Mouse (Mus musculus) adrenal gland, postnatal 10 days (tissue): Measurements from ENCODE around the gene Ybey. TPM values are rescaled to one million over a fixed set of nuclear protein-coding genes. Genes with fewer than 3 reads are reported as not detected.
A peak's percentile ranks its signal among the peaks of the same experiment; 100 is the strongest.

Experiments used
- DNase-seq: peaks from one replicate; pipeline ENCODE4 v3.0.0; 2021; ENCODE audit warnings: mixed read lengths
- long read RNA-seq, 2 experiments: library from polyadenylated mRNA; stranded (forward); transcript quantifications; one replicate each; pipeline ENCODE4 v2.0.0; 2021
- total RNA-seq, 2 experiments: library from RNA; stranded (reverse); gene quantifications; 2 replicates each; pipeline ENCODE4 v1.2.3; 2021

The Ybey gene
- 1 to 10 TPM; 3.0 to 3.7 TPM for total RNA-seq
- long read RNA-seq, experiment 1, full-length matches to known transcripts, result 10 of 15 reads
- long read RNA-seq, experiment 1, partial matches to known transcripts, result 3 of 15 reads
- long read RNA-seq, experiment 1, other reads (novel, unspliced or antisense), result 2 of 15 reads
- long read RNA-seq, experiment 2, full-length matches to known transcripts, result 5 of 7 reads
- long read RNA-seq, experiment 2, partial matches to known transcripts, result 2 of 7 reads
- long read RNA-seq, experiment 2, other reads (novel, unspliced or antisense), result 0 of 7 reads

DNA sequence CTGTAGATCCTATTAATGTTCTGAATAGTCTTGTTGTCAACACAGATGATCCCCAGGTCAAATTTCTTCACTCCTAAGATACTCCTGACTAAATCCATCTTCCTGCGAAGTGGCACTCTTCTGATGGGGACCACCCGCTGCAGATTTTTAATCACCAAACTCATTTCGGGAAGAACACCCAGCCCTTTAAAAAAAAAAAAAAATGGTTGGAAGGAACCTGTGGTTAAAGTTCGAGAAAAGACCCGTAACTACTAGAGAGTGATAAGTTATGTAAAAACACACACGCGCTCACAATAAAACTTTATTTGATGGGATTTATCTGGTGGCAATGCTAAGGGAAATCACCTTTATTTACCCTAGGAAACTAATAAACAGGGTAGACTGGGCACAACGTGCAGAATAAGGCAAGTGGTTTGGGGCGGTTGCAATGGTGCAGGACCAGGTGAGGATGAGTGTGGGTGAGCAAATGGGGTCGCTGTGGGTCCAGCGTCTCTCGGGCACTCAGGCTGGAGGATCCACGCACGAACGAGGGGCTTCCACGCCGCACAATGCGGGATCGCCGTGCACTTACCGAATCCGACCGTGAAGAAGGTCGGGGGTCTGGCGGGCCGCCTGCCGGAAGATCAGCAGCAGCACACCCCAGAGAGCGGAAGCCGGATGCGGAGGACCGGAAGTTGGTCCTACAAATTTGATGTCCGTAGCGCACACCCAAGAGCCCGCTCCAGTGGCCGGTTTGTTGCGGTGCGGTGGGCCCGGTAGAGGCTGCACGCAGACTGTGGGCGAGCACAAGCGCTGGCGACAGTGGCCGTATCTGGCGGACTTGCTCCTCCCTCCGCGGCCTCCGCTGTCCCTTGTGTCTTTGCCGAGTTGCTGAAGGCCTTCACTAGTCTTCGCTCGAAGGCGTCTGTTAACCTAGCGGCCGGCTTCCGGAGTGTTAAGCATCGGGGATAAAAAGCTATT is at the start of gene Ybey, which contains the start of gene Mcm3ap:
Ybey (minus strand) TSS at position 912 of the 960 bp plus-strand sequence.
Mcm3ap (plus strand) TSS at position 725 of the 960 bp plus-strand sequence.
- peak; percentile 93 for DNase-seq

DNA sequence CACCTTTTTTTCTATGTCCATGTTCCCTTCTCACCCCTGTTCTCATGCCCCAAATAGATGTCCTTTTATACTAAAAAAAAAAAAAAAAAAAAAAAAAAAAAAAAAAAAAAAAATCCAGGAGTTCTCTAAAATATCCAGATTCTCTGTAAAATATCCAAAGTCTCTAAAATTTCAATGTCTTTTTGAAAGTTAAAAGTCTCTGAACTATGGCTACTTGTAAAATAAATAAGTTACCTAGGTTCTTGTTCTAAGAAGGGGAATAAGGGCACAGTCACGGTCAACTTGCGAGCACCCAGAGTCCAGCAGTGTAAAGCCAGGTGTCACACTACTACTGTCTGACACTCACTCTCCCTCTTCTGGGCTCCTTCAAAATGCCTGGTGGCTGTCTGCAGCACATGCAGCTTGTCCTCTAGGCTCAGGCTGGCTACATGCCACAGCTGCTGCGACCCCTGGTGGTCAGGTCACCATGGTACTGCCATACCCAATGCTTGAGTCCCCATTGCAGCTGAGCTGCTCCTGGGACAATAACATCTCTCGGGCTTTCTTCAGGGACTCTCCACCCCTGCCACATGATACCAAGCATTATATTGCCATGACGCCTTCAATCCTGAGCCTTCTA is 44.2 kb upstream of the Ybey start:
- peak; percentile 84 for DNase-seq

DNA sequence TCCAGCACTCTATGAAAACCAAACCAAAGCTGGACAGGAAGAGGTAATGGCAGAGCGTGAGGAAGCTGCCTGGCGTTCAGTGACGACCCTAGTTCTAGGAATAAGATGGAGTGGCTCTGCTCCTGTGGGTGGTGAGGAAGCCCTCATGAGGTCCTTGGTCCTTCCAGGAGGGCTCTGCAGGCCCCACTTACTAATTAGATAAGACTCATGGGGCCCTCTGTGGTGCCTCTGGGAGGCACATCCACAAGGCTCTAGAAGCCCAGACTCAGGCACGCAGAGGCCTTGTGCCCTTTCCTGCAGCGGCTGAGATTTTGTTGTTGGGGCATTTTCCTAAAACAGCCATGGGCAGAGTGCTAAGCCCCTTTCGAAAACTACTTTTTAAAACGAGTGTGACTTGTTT is 37.0 kb upstream of the Ybey start:
- no peak for DNase-seq

DNA sequence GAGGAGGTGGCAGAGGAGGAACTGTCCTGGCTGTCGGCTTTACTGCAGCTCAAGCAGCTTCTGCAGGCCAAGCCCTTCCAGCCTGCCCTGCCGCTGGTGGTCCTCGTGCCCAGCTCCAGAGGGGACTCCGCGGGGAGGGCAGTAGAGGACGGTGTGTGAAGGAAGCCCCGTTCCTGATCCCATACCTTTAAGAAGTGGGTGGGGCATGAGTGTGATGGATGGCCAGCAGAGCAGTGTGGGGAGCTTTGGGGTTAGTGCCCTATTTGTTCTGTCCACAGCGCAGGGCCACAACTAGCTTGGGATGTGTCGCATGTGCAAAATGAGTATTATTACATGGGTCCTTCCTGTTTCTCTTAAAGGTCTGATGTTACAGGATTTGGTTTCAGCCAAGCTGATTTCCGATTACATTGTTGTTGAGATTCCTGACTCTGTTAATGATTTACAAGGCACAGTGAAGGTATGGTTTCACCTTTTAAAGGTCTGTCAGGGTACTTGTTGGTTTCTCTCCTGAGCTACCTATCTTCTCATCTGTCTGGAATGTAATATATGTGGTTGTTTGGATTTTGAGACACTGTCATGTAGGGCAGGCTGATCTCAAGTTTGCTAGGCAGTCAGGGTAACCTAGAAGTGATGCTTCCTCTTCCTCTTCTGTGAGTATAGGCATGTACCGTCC is 35.5 kb upstream of the Ybey start:
- DNase-seq, result no peak

DNA sequence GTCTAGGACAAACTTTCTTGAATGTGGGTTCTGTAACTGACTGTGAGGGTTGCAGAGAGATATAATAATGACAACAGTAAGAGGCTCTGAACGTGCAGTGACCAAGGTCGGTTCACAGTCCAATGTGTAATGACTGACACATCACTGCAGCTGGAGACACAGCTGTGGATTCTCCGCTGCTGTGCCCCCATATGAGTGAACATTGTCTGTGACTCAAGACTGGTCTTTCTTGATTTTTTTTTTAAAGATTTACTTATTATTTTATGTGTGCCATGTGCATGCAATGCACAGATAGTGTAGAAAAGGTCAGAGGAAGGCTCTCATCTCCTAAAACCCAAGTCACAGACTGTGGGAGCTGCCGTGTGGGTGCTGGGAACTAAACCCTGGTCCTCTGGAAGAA is 28.6 kb upstream of the Ybey start:
- DNase-seq, result no peak

DNA sequence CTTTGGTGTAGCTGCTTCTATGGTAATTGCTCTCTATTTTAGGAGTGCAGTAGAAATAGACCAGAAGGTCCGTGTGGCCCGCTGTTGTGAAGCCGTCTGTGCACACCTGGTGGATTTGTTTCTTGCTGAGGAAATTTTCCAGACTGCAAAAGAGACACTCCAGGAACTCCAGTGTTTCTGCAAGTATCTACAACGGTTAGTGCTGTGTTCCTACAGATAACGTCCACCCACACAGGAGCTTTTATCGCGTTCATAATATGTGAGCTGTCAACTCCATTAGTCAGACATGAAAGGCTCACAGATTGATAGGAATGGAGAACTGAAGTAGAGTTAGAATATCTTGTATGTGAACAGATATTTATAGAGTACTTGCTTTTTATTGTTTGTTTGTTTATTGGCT is 27.5 kb upstream of the Ybey start:
- no peak for DNase-seq

DNA sequence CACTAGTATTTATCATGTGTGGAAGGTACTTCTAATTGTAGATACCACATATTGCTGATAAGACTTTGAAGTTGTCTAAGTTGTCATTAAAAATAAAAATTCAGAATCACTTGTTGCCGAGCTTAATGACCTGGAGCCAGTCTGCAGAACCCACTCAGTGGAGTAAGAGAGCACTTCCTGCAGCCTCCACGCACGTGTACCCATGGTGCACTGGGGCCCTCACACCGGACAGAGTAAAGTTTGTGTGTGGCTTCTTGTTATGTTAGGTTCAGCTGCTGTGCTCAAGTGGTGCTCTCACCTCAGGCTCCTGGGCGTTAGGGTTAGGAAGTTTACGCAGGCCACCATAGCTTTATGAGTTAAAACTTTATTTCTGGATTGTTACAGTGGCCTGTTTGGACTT is 26.6 kb upstream of the Ybey start:
- DNase-seq, result no peak

DNA sequence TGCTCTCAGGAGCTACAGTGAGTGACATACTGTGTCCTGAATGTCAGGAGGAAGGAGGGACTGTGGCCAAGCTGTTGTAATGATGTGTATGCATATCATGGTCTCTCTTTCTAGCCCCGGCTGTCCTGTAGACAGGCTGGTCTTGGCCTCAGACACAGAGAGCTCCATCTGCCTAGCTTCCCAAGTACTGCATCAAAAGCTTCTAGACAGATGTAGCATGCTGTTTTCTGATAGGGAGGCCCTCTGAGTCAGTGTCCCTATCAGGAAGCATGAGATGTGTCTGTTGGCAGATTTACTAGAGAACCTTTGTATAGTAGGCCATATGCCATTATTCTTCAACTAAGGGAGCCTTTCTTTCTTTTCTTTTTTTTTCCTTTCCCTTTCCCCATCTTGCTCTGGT is 24.6 kb upstream of the Ybey start:
- no peak for DNase-seq

DNA sequence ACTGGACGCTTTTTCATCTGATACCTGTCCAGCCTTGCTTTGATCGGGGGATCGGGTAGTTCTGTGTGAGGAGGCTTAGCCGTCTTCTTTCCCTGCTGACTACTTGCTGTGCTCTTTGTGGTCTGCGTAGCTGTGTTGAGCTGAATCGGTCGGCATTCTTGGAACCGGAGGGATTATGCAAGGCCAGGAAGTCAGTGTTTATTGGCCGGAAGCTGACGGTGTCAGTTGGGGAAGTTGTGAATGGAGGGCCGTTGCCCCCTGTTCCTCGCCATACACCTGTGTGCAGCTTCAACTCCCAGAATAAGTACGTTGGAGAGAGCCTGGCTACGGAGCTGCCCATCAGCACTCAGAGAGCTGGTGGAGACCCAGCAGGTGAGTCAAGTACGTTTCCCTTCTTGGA is 20.3 kb upstream of the Ybey start:
- no peak for DNase-seq

DNA sequence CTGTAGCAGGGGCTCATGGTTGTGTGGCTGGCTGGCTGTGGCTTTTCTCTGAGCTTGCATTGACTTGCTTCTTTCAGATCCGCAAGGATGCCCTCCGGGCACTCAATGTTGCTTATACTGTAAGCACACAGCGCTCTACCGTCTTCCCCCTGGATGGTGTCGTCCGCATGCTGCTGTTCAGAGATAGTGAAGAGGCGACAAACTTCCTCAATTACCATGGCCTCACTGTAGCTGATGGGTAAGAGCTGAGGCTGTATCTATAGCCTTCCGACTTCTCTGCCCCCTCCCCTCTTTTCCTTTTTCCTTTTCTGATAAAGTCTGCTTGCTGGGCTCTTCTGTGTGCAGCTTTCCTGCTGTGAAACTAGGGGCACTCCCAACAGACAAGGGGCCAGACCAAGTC is 19.4 kb upstream of the Ybey start:
- DNase-seq, result no peak

DNA sequence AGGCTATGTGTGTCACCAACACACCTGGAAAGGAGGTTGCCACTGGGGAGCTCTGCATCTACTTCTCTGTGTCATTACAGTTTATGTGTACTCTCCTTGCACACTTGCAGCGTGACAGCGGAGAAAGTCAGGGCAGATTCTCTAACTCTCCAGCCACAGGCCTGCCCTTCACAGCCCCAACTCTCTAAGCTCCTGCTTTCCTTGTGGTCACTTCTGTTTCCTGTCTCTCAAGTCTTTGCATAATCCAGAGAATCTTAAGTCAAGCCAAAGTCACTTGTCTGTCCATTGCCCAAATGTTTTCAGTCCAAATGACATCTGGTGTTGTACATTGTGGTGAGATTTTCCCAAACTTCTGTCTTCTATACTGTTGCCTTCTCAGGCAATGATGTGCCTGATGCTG is 17.4 kb upstream of the Ybey start:
- DNase-seq, result no peak

DNA sequence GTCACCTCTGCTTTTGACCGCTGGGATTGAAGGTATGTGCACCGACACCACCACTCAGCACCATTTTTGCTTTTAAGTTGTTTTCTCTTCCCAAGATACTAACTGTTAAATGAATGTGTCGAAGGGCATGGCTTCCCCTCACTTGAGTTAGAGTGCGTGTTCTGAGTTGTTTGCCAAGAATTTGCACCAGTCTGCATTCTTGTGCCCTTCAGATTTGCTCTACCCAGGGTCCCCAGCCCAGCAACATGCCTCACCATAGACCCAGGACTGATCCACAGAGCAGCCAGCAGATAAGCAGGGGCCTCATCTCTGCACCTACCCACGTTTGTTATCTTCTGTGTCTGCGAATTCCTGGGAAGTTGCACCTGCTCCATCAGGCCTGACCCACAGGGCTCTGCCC is 12.6 kb upstream of the Ybey start:
- DNase-seq, result no peak

DNA sequence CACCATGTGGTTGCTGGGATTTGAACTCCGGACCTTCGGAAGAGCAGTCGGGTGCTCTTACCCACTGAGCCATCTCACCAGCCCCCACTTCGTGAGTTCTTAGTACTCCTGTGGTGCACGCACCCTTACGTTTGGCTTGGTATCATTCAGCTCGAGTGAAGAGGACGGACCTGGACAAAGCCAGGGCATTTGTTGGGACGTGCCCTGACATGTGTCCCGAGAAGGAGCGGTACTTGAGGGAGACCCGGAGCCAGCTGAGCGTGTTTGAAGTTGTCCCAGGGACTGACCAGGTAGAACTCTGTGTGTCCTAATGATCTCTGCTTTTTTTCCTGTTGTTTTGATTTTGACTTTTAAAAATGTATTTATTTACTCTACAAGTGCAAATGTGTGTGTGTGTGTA is 11.9 kb upstream of the Ybey start:
- DNase-seq, result no peak

DNA sequence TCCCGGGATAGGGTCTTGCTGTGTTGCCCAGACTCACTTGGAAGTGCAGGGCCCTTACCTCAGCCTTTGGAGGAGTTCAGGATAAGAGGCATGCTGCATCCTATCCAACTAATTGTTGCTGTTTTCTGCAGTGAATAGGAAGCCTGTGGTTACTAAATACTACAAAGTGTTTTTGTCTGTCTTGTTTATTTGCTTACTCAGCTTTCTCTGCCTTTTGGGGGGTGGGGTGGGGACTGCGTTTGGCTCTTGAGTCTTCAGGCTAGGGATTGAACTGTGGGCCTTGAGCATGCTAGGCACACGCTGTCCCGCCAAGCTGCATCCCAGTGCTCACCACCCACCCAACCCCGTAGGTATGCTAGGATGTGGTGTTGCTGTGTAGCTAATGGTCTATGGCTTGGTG is 4.8 kb upstream of the Ybey start:
- no peak for DNase-seq

DNA sequence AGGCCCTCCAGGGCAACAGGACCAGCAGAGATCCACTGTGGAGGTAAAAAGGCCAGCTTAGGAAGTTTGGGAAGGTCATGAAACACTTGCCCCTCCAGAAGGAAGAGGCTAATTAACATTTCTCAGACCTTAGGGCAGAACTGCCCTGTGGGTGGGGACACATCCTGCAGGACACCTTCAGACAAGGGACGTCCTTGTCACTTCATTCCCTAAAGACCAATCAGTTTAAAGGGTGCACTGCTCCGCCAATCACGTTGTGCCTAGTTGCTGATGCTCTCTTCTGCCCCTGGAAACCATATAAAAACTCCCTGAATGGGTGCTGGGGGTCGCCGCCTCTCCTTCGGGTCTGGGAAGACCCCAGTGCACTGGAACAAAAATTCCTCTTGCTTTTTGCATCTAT is 6.2 kb downstream of the Ybey start:
- DNase-seq, result no peak

DNA sequence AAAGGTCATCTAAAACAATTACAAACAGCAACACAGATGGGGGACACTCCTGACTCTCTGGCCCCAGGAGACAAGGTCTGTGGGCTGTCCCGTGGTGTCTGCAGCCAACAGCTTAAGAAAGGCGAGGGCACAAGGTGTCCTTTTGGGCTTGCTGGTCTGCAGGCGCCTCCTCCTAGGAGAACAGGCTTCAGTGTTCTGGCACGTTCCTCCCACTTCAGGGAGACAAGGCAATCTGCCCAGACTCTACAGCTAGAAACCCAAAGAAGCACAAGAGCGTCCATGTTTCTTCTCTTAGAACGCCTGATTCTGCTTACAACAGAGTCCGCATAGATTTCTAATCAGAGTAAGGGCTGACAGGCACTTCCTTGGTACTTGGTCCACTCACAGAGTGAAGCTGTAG is 6.6 kb downstream of the Ybey start:
- DNase-seq, result no peak

DNA sequence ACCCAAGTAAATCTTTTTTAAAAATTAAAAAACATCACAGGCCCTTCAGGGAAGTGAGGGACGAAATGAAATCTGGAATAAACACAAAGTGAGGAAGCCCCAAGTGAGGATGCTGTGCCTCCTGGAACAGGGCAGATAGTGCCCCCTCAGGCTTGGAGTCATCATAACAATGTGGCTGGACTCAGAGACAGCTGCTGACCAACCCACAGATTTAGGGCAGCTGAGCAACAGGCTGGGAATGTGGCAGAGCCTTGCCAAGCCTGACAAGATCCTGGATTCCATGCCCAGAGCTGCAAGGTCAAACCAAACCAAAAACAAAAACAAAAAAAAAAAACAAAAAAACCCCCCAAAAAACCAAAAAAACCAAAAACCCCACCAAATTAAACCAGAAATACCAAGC is 7.7 kb downstream of the Ybey start:
- DNase-seq, result peak; percentile 10

DNA sequence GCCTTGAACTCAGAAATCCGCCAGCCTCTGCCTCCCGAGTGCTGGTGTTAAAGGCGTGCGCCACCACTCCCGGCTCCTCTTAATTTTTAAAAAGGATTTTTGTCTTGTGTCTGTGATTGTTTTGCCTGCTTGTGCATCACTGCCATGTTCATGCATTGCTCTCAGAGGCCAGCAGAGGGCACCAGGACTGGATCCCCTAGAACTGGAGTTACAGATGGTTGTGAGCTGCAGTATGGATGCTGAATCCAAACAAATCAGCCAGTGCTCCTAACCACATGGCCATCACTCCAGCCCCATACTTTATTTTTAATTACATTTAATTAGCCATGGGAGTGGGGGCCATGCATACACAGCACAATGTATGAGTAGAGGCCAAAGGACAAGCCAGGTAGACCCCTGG is 13.6 kb downstream of the Ybey start:
- peak; percentile 66 for DNase-seq

DNA sequence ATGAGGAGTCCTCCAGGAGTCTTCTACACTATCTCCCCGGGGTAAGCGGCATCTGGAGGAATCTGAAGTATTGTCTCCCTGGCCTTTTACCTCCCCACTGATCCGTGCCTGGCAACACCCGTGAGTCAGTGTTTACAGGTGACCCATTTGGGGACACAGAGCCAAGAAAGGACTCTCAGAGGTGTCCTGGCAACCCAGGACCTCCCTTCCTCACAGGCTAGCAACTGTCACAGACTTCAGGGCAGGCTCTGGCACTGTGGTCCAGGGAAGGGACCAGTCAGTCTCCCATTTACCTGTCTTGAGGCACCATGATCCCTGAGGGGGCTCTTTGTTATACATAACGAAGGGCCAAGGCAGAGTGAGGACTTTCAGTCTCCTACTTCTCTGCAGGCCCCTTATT is 20.1 kb downstream of the Ybey start, which contains the start of gene 2610028H24Rik:
2610028H24Rik (plus strand) TSS at position 231 of the 400 bp plus-strand sequence.
- no peak for DNase-seq

DNA sequence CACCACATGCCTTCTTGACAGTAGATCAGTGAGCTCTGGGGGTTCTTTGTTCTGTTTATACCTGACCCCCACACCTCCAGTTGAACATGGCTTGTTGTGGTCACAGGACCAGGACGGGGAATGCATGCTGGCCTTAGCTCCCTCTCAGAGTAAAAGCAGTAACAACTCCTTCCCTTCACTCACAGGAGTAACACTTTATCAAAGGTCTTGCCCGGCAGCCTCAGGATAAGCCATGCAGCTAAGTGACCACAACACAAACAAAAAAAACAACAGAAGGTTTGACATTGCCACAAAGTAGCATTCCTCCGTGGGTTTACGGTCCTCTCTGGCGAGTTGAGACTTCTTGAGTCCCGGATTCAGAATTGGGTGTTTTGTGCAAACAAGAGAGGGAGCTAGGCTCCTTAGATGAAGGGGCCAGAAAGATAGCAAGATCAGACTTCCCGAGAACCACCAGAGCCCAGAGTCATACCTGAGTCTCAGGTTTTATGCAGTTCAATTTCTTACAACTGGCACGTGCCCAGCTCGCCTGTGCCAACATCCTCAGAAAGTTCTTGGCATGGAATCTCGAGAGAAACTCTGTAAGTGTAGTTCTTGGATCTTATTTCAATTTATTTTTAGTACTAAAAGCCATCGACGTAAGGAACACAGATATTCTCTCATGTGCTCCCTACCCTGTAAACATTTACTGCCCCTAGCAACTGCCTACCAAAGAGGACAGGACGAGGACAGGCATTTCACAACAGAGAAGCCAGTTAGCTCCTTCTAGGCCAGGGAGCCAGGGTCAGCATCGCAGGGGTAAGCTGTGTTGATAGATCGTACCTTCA is 21.3 kb downstream of the Ybey start:
- DNase-seq, result peak; percentile 17

DNA sequence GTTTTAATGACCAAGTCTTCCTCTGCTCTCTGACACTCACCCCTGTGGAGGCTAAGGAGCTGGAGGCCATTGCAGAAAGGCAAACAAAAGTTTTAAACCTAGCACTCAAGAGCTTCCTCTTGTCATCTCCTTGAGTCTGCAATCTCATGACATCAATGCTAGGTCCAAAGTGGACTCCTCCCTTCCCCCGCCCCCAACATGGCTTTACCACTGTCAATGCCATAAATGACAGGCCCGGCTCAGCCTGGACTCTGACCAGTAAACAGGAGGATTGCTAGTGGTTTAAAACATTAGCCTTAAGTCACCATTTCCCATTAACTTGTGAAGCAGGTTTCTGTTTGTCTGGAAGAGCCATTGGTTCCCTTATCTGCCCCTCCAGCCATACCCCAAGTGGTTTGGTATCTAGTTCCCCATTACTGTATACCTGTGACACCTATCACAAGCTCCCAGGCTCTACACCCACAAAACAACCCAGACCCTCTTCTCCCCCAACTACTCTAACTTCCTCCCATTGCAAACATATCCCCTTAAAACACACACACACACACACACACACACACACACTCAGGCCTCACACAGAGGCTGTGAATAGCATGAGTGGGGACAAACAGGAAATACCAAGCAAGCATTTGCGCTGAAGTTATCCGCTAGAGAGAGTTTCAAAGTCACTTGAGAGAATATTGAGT is 22.8 kb downstream of the Ybey start:
- no peak for DNase-seq
